Mouse (Mus musculus): ENCODE results near the gene Zfhx3.

- TF ChIP-seq CTCF (IDR thresholded peaks at IDR 0.05; ENCODE audit: low read depth, low read length) = no peak
- no peak for TF ChIP-seq POLR2A (IDR thresholded peaks at IDR 0.05; ENCODE audit: borderline replicate concordance, low read depth, low read length)
Observed at GRCm38 (mm10) chr8:108883381-108883780, 940.9 kb downstream of the Zfhx3 start.
